Mouse (Mus musculus) hindbrain, embryonic 15.5 days (tissue): Measurements from ENCODE around the gene Zfp819. TPM values are rescaled to one million over a fixed set of nuclear protein-coding genes. Genes with fewer than 3 reads are reported as not detected.
A peak's percentile ranks its signal among the peaks of the same experiment; 100 is the strongest.

Experiments used
- ATAC-seq: fragments of 200-750 bp; cut with Nextera tagmentation; 2 replicates; pipeline ENCODE4 v1.8.0; 2017; ENCODE audit warnings: low read depth, moderate number of reproducible peaks, moderate TSS enrichment; ENCODE audit not compliant: low FRiP score
- H3K27ac ChIP-seq: fragments of 300-500 bp; sonication (generic); replicated peaks from 2 replicates; pipeline ENCODE4 v1.5.1; 2015; ENCODE audit warnings: mild to moderate bottlenecking, inconsistent platforms
- H3K27me3 ChIP-seq: fragments of 300-500 bp; sonication (generic); 2 replicates; pipeline ENCODE4 v1.6.1; 2015; ENCODE audit warnings: control low read depth, inconsistent platforms
- H3K36me3 ChIP-seq: fragments of 300-500 bp; sonication (generic); 2 replicates; pipeline ENCODE4 v1.6.1; 2015; ENCODE audit warnings: control low read depth, inconsistent platforms
- H3K4me1 ChIP-seq: fragments of 300-500 bp; sonication (generic); replicated peaks from 2 replicates; pipeline ENCODE4 v1.6.1; 2015; ENCODE audit warnings: control low read depth, inconsistent platforms
- H3K4me2 ChIP-seq: fragments of 300-500 bp; sonication (generic); 2 replicates; pipeline ENCODE4 v1.6.1; 2015; ENCODE audit warnings: moderate library complexity, mild to moderate bottlenecking, inconsistent platforms
- H3K4me3 ChIP-seq: fragments of 300-500 bp; sonication (generic); 2 replicates; pipeline ENCODE4 v1.5.1; 2015; ENCODE audit warnings: mild to moderate bottlenecking, inconsistent platforms
- H3K9ac ChIP-seq: fragments of 300-500 bp; sonication (generic); 2 replicates; pipeline ENCODE4 v1.6.1; 2015; ENCODE audit warnings: inconsistent platforms
- H3K9me3 ChIP-seq: fragments of 300-500 bp; sonication (generic); 2 replicates; pipeline ENCODE4 v1.6.1; 2016; ENCODE audit warnings: control low read depth, inconsistent platforms
- WGBS: fragments of 180-500 bp; shearing (Covaris S2); methylation state at CpG from one replicate; pipeline ENCODE4 v1.1.7; 2015; 5-methylcytosine and 5-hydroxymethylcytosine counted together
- polyA plus RNA-seq: library from polyadenylated mRNA; unstranded; fragments of >200 nt; fragmentation: Nextera tagmentation; extraction: Ambion mirVana; gene quantifications from 2 replicates; pipeline ENCODE4 v1.2.1, GENCODE M21; 2015

Gene Zfp819
- polyA plus RNA-seq = 0.47 and 0.54 TPM in 2 replicates

DNA sequence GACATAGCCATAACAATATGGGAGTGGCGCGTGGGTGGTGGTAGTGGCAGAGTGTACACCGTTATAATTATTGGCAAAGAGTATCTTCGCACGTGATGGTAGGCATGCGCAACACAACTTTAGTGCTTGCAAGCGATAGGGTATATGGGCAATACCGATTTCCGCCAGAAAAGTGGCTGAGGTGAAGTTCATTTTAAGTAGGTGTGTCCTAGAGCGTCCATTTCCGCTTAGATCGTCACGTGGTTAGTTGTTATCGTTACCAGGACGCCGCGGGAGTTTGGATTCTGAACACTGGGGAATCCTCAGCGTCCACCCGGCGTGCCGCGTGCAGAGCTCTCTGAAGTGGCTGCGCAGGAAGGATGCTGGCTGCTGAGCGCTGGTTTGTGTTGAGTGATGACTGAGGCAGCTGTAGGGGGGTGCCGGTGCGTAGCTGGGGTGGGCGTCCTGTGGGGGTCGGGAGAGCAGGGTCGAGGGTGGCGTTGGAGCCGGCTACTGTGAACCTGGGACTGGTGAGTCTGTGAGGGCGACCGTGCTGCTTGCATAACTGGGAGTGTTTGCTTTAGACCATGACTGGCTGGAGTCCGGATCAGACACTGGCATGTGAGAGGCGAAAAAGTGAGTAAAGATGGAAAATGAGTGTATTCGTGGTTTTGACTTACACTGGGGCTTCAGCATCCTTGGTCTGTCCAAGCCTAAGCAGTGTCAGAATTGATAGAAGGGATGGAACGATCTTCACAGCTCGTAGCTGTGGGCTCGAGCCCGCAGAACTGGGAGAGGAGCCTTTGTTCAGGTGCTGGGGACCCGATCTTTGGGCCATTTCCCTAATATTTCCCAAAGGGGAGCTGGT lies at the start of gene Zfp819:
Gene Zfp819, plus strand, starts transcription at position 274 of the 847 bp plus-strand sequence.
- no peaks in the 10 kb centered on the region for H3K36me3 ChIP-seq
- peak within 1 kb of the TSS; percentile 76 for H3K4me2 ChIP-seq
- H3K4me1 ChIP-seq = 0 out of 2 replicates have a peak, but pooled peaks cover 5% of the 10 kb centered on the region
- peak within 1 kb of the TSS; percentile 41 for H3K4me3 ChIP-seq
- WGBS = 14% methylated on average over 41 of the region's 41 CpGs
- H3K27ac ChIP-seq = no peak within 1 kb of the TSS
- H3K27me3 ChIP-seq = no peaks in the 10 kb centered on the region
- peak within 1 kb of the TSS; percentile 30 for H3K9ac ChIP-seq
- no peaks in the 10 kb centered on the region for H3K9me3 ChIP-seq
- ATAC-seq = peak; percentile 93

DNA sequence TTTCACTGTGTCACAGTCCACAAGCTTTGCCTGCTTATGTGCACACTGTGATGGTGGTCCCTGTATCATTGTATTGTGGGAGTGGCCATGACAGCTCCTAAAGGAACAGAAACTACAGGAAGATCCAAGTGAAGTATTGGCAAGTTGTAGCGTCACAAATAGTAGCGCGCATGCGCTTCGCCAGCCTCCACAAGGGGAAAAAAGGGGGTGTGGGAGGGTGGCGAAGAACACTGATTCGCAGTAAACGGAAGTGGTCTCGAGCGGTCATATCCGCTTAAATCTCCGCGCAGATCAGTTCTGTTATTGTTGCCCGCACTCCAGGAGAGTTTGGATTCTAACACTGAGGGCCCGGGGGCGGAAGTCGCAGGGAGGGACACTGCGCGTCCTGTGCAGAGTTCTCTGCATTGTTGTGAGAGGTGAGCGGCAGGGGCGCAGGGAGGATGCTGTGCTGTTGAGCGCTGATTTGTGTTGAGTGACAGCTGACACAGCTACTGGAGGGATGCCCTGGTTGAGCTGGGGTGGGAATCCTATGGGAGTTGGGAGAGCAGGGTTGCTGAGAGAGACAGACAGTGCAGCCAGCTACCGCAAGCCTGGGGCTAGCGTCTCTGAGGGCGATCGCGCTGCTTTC lies 44.8 kb upstream of the Zfp819 start, which contains the start of gene Zfp658:
Gene Zfp658, plus strand, starts transcription at position 251 of the 628 bp plus-strand sequence.
- ATAC-seq = peak; percentile 96
- Histone ChIP-seq H3K27me3 (no peaks in the 10 kb centered on the region), H3K4me2 (peak within 1 kb of the TSS; percentile 80), H3K9ac (peak within 1 kb of the TSS; percentile 78), H3K4me3 (peak within 1 kb of the TSS; percentile 85), H3K4me1 (peaks cover 18% of the 10 kb centered on the region), H3K9me3 (no peaks in the 10 kb centered on the region), H3K27ac (peak within 1 kb of the TSS; percentile 90), H3K36me3 (peaks cover 14% of the 10 kb centered on the region)
- under 1% methylated on average over 27 of the region's 27 CpGs for WGBS

DNA sequence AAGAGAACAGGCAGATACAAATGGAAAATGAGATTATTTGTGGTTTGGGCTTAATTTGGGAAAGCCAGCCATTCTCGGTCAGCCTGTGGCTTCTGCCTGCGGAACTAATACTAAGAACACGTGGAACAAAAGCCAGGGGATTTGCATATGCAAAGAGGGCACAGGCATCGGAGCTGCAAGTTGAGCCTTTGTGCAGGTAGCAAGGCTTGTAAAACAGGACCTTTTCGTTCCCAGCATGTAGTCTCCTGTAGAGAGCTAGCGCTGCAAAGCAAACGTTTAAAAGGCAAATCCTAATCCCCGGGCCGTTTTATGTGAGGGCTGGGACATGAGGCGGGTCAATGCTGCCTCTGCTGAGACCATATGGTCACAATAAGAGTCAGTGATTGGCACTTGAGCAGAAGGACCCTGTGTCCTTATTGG lies 44.3 kb upstream of the Zfp819 start:
- H3K4me2 ChIP-seq = peak overlapping the region; percentile 80
- H3K27me3 ChIP-seq = no peaks in the 10 kb centered on the region
- H3K9me3 ChIP-seq = no peaks in the 10 kb centered on the region
- peak overlapping the region; percentile 78 for H3K9ac ChIP-seq
- WGBS = 0% methylated on average over 10 of the region's 10 CpGs
- H3K27ac ChIP-seq = peak overlapping the region; percentile 90
- H3K4me3 ChIP-seq = peak overlapping the region; percentile 85
- H3K36me3 ChIP-seq = peaks cover 19% of the 10 kb centered on the region
- H3K4me1 ChIP-seq = peaks cover 18% of the 10 kb centered on the region
- ATAC-seq = peak; percentile 12

DNA sequence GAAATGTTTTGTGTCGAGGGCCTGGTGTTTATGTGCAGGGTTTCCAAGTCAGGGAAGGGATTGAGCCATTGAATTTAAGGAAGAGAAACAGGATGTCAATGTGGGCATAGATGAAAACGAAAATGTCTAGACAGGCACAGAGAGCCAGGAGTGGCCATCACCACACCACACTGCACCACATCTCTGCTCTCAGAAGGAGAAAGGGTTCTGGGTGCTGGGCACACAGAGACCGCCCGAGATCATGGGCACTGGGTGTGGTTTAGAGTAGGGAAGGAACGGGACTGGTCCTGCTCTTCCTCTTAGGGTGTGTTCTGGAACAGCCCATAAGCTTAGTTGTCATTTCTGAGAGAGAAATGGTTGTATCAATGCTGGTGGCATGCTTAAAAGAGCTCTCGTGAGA lies 43.7 kb upstream of the Zfp819 start:
- Histone ChIP-seq H3K9me3 (no peaks in the 10 kb centered on the region), H3K27ac (no peak overlapping the region), H3K36me3 (peaks cover 26% of the 10 kb centered on the region), H3K4me1 (peaks cover 18% of the 10 kb centered on the region), H3K9ac (peak overlapping the region; percentile 78), H3K27me3 (no peaks in the 10 kb centered on the region), H3K4me2 (peak overlapping the region; percentile 80), H3K4me3 (peak overlapping the region; percentile 85)
- ATAC-seq = no peak
- WGBS = 54% methylated on average over 6 of the region's 6 CpGs

DNA sequence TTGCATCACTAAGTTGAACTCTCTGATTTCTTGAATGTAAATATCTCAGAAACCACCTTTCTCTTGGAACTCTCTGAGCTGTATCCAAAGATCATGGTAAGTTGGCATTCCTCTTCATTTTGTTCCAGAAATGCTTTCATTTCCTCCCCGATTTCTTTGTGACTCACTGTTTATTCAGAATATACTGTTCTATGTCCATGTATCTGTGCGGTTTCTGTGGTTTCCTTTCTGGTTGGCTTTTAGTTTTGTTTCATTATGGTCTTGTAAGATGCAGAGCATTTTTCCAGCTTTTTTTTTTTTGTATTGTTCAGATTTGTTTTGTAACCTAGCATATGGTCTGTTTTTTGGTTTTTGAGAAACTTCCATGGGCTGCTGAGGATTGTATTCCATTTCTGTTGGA lies 35.8 kb upstream of the Zfp819 start:
- Histone ChIP-seq H3K9me3 (no peaks in the 10 kb centered on the region), H3K9ac (no peak overlapping the region), H3K4me3 (no peak overlapping the region), H3K27me3 (no peaks in the 10 kb centered on the region), H3K4me1 (no peaks in the 10 kb centered on the region), H3K27ac (no peak overlapping the region), H3K36me3 (peaks cover 78% of the 10 kb centered on the region), H3K4me2 (no peak overlapping the region)
- no peak for ATAC-seq
- 98% methylated on average over 2 of the region's 2 CpGs for WGBS

DNA sequence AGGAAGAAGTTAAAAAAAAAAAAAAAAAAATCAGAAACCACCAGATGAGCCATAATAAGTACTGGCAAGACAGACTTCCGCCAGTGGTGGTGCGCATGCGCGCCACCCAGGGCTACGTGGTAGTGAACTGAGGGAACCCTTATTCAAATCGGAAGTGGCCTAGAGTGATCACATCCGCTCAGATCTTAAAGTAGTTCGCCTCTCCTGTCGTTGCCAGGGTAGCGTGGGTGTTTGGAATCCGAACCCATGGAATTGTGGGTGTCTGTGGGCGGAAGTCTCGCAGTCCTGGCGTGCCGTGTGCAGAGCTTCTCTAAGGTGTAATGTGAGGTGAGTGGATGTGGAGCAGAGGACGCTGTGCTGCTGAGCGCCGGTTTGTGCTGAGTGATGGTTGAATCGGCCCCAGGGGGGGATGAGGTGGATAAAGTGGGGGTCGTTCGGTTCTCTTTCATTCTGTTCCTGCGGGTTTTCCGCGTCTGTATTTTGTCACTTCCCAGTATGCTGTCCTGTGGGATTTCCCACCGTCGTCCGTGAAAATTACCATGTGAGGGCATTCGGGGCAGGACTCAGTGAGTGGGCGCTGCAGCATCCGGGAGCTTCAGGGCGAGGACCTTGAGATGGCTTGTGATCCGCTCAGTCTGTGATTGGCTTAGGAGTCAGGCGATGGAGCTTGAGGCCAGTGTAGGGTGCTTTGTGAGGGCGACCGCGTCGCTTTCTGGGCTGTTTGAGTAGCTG lies 27.4 kb upstream of the Zfp819 start, which contains the start of gene Zfp719:
Gene Zfp719, plus strand, starts transcription at position 171 of the 732 bp plus-strand sequence.
- peak; percentile 98 for ATAC-seq
- peaks cover 16% of the 10 kb centered on the region for H3K36me3 ChIP-seq
- under 1% methylated on average over 37 of the region's 37 CpGs for WGBS

DNA sequence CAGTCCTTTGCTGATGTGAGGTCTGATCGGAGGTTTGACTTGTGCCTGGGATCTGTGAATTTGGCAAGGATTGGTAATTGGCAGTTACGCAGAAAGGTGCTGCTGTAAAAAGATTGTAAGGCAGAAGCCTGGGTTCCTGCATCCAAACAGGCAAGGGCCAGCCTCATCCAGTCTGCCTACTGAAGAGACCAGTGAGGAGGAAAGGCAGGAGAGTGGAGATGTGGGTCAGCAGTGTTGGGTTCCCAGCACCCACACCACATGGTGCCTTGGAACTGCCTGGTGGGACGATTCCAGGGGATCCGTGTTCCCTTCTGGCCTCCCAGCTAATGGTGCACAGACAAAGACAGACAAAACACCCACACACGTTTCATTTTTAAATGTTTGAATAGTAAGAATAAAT lies 26.4 kb upstream of the Zfp819 start:
- Histone ChIP-seq H3K27ac (peak overlapping the region; percentile 86), H3K4me2 (peak overlapping the region; percentile 63), H3K27me3 (no peaks in the 10 kb centered on the region), H3K9ac (peak overlapping the region; percentile 69), H3K4me1 (peaks cover 23% of the 10 kb centered on the region), H3K36me3 (peaks cover 18% of the 10 kb centered on the region), H3K4me3 (peak overlapping the region; percentile 52), H3K9me3 (no peaks in the 10 kb centered on the region)
- no peak for ATAC-seq
- WGBS = 68% methylated on average over 5 of the region's 5 CpGs

More for the DNA sequence above, 27.4 kb upstream of the Zfp819 start, which contains the start of gene Zfp719:
- Histone ChIP-seq H3K4me2 (peak within 1 kb of the TSS; percentile 63), H3K27me3 (no peaks in the 10 kb centered on the region), H3K27ac (peak within 1 kb of the TSS; percentile 86), H3K4me1 (peaks cover 23% of the 10 kb centered on the region), H3K9ac (peak within 1 kb of the TSS; percentile 69), H3K9me3 (no peaks in the 10 kb centered on the region), H3K4me3 (peak within 1 kb of the TSS; percentile 52)

DNA sequence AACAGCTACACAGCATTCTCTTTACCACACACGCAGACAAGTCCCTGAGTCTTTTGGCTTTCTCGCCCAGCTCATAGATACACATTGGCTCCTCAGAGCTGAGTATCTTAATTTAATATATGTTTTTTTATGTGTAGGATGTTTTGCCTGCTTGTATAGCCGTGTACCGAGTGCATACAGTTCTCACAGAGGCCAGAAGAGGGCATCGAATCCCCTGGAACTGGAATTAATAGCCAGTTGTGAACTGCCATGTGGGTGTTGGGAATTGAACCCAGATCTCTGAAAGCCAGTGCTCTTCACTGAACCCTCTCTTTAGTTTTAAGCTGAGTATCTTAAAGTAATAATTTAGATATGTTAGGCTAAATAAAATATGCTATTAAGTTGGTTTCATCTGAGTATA lies 22.2 kb upstream of the Zfp819 start:
- 90% methylated on average over 5 of the region's 5 CpGs for WGBS
- H3K27ac ChIP-seq = no peak overlapping the region
- peaks cover 23% of the 10 kb centered on the region for H3K4me1 ChIP-seq
- H3K4me3 ChIP-seq = no peak overlapping the region
- no peak for ATAC-seq
- H3K27me3 ChIP-seq = no peaks in the 10 kb centered on the region
- no peak overlapping the region for H3K9ac ChIP-seq
- no peaks in the 10 kb centered on the region for H3K9me3 ChIP-seq
- no peak overlapping the region for H3K4me2 ChIP-seq
- H3K36me3 ChIP-seq = peaks cover 59% of the 10 kb centered on the region

DNA sequence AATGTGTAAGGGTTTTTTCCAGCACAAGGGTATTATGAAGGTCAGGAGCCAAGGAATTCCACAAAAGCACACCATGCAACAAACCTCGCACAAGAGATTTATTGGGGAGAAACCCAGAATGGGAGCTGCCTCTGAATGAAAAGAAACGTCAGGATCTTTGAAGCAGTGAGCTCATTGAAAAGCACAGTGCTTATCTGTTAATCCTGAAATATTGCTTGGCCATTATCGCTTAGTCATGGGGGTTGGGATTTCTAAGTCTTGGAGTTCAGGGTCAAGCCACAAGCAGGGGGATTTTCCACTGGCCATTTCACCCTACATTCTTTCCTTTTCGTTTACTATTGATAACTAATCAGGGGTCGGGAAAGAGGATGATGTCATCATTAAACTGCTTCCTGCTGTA lies 5.1 kb upstream of the Zfp819 start:
- Histone ChIP-seq H3K27ac (no peak overlapping the region), H3K27me3 (no peaks in the 10 kb centered on the region), H3K36me3 (no peaks in the 10 kb centered on the region), H3K4me3 (no peak overlapping the region), H3K9me3 (no peaks in the 10 kb centered on the region), H3K4me2 (no peak overlapping the region), H3K9ac (no peak overlapping the region), H3K4me1 (no peaks in the 10 kb centered on the region)
- 36% methylated on average over 5 of the region's 5 CpGs for whole genome bisulfite sequencing
- ATAC-seq = no peak

DNA sequence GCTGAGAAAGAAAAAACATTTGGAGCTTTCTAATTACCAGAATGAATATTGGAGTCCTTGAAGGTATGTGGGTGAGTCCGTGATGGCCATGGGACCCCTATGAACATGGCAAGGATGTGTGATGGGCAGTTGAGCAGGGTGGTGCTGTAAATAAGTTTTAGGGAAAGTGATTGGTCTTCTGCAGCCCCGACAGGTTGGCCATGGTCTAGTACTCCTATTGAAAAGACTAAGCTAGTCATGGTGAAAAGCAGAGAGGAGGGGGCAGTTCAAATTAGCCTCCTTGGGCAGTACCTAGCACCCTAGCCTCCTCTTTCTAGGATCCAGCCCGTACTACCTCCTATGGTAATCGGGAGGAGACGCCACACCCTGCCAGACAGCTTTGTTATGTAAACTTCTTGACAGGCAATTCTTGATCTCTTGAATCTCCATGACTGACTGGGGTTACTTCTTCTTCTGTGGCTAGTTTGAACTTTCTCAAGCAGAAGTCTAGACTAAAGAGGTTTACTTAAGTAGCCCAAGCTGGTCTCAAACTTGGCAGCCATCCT lies 846 bp downstream of the Zfp819 start:
- Histone ChIP-seq H3K4me1 (0 out of 2 replicates have a peak, but pooled peaks cover 5% of the 10 kb centered on the region), H3K4me2 (peak overlapping the region; percentile 76), H3K36me3 (no peaks in the 10 kb centered on the region), H3K27me3 (no peaks in the 10 kb centered on the region), H3K9me3 (no peaks in the 10 kb centered on the region), H3K4me3 (no peak overlapping the region), H3K27ac (no peak overlapping the region), H3K9ac (no peak overlapping the region)
- ATAC-seq = no peak
- 35% methylated on average over 5 of the region's 5 CpGs for WGBS

DNA sequence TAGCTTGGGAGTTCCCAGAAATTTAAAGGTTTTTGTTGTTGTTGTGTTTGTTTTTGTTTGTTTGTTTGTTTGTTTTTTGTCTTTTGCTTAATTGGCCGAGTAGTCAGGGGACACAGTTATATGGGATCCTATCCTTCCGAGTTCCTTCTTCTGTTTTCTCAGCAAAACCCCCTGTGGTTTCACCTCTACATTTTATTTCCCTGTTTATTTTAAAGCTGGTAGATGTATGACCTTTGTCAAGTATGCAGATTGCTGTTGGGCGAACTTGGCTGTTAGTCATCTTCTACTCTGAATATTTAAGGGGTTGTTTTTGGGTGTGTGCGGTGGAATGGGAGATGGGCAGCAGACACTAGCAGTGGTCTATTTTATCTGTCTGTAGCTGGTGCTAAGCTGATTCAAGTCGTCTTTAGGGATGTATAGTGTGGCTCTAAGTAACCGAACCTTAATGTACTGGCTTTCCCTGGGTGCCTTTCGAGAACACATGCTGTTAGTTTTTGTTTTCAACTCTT lies 1.4 kb downstream of the Zfp819 start:
- WGBS = 85% methylated on average over 7 of the region's 7 CpGs
- no peak for ATAC-seq
- Histone ChIP-seq H3K36me3 (no peaks in the 10 kb centered on the region), H3K9me3 (no peaks in the 10 kb centered on the region), H3K27me3 (no peaks in the 10 kb centered on the region), H3K4me1 (0 out of 2 replicates have a peak, but pooled peaks cover 5% of the 10 kb centered on the region), H3K4me2 (no peak overlapping the region), H3K4me3 (no peak overlapping the region), H3K9ac (no peak overlapping the region), H3K27ac (no peak overlapping the region)
